Mouse (Mus musculus) bone marrow macrophage, adult 2 months (primary cell): Measurements from ENCODE around the gene Ppp1r14a.

Experiments
- CTCF ChIP-seq: IDR thresholded peaks from 2 replicates; pipeline ENCODE4 v1.5.1; 2012; ENCODE audit warnings: low read depth, mild to moderate bottlenecking, low read length, moderate library complexity
- POLR2A ChIP-seq: IDR thresholded peaks from 2 replicates; pipeline ENCODE4 v1.6.1; 2012; ENCODE audit warnings: mild to moderate bottlenecking, low read depth, low read length, borderline replicate concordance

DNA sequence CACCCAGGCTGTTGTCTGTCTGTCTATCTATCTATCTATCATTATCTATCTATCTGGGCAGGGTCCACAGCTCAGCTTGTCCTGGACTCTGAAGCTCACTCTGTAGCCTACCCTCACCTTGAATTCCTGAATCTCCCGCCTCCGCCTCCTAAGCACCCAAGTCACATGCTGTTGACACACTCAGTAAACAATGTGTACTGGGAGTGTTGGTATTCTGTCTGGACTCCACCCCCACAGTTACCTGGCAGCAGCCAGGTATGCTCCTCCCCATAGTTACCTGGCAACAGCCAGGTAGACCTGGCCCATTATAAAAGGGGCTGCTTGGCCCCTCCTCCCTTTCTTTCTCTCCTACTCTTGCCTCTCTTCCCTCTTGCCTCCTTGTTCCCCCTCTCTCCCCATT lies 1.0 kb upstream of the Ppp1r14a start:
- TF ChIP-seq POLR2A (no peak), CTCF (no peak)
